Mouse (Mus musculus): ENCODE data around the gene Prss46. TPM values are rescaled to one million over a fixed set of nuclear protein-coding genes. Genes with fewer than 3 reads are reported as not detected.
A peak's percentile ranks its signal among the peaks of the same experiment; 100 is the strongest.

Gene Prss46
- polyA plus RNA-seq, 1 experiment from 2014 or later: not detected

DNA sequence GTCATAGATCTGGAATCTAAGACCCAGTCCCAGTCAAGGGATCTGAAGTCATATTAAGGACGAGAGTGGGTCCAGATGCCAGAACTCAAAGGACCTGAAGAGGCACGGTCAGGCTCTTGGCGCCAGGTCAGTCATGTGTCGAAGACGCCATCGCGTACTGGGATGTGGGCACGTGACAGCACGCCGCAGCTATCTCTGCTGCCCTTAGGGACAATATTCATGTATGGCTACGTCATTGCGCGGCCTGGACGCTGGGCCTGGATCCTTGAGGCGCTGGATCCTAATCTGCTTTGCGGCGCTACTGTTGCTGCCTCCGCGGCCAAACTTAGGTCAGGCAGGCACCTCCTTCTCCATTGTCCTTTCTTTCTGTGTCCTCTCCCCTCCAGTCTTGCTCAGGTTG, 9.9 kb upstream of the Prss46 start, which contains the start of gene Prss45:
Gene Prss45 (plus strand): TSS at position 178 of the 400 bp plus-strand sequence.
- no peaks in the 10 kb centered on the region for H3K9me3 ChIP-seq
- ATAC-seq (ENCODE audit: insufficient read depth, low FRiP score, low read depth): no peak
- no peaks in the 10 kb centered on the region for H3K27me3 ChIP-seq (replicated peaks)
- WGBS: 74% methylated on average over 19 of the region's 19 CpGs
- no peak within 1 kb of the TSS; the same call in 1 of the 2 replicates for H3K4me2 ChIP-seq
- no peak within 1 kb of the TSS for H3K4me3 ChIP-seq (replicated peaks)
- H3K4me1 ChIP-seq: no peaks in the 10 kb centered on the region
- H3K36me3 ChIP-seq: no peaks in the 10 kb centered on the region
- no peak within 1 kb of the TSS for H3K9ac ChIP-seq
- H3K27ac ChIP-seq: no peak within 1 kb of the TSS

DNA sequence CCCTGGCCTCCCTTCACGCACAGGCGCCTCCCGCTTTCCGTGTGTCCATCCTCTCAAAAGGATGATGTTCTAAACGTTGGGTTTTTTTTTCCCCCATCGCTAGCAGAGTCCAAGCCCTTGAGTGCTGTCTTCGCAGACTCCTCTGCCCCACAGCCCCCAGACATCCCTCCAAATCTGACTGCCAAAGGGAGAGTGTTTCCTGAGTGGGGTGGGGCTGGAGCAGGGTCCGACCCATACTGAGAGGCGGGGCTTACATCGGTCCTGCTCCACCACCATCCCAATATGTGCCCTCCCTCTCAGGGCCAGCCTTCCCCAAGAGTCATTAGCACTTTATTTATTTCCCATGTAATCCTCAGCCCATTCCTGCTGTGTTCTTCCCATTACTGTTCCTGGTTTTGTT, 9.3 kb upstream of the Prss46 start:
- H3K4me2 ChIP-seq: no peak overlapping the region; the same call in 1 of the 2 replicates
- no peak for ATAC-seq (ENCODE audit: insufficient read depth, low FRiP score, low read depth)
- H3K4me3 ChIP-seq (replicated peaks): no peak overlapping the region
- no peak overlapping the region for H3K9ac ChIP-seq
- 36% methylated on average over 10 of the region's 10 CpGs for WGBS
- no peaks in the 10 kb centered on the region for H3K9me3 ChIP-seq
- no peaks in the 10 kb centered on the region for H3K4me1 ChIP-seq
- no peak overlapping the region for H3K27ac ChIP-seq
- no peaks in the 10 kb centered on the region for H3K27me3 ChIP-seq (replicated peaks)
- H3K36me3 ChIP-seq: no peaks in the 10 kb centered on the region

- Histone ChIP-seq H3K27ac (no peak overlapping the region), H3K4me1 (no peaks in the 10 kb centered on the region), H3K27me3 (replicated peaks) (no peaks in the 10 kb centered on the region), H3K4me2 (no peak overlapping the region), H3K9me3 (no peaks in the 10 kb centered on the region), H3K36me3 (no peaks in the 10 kb centered on the region), H3K9ac (no peak overlapping the region), H3K4me3 (replicated peaks) (no peak overlapping the region)
- ATAC-seq (ENCODE audit: insufficient read depth, low FRiP score, low read depth): no peak
- 64% methylated on average over 2 of the region's 2 CpGs for WGBS
Measured at GRCm38 (mm10) chr9:110836112-110836511, 8.2 kb upstream of the Prss46 start.

GRCm38 (mm10) chr9:110840905-110841304, 3.4 kb upstream of the Prss46 start:
- ATAC-seq (ENCODE audit: insufficient read depth, low FRiP score, low read depth): no peak

GRCm38 (mm10) chr9:110841438-110841837, 2.9 kb upstream of the Prss46 start:
- H3K27me3 ChIP-seq (replicated peaks): no peaks in the 10 kb centered on the region
- no peak overlapping the region for H3K9ac ChIP-seq
- H3K4me2 ChIP-seq: no peak overlapping the region
- no peak overlapping the region for H3K27ac ChIP-seq
- no peaks in the 10 kb centered on the region for H3K9me3 ChIP-seq
- no peaks in the 10 kb centered on the region for H3K36me3 ChIP-seq
- H3K4me1 ChIP-seq: no peaks in the 10 kb centered on the region
- no peak overlapping the region for H3K4me3 ChIP-seq (replicated peaks)
- no peak for ATAC-seq (ENCODE audit: insufficient read depth, low FRiP score, low read depth)
- 50% methylated on average over 2 of the region's 2 CpGs for WGBS

More at GRCm38 (mm10) chr9:110840905-110841304, 3.4 kb upstream of the Prss46 start:
- WGBS: 81% methylated on average over 6 of the region's 6 CpGs
- Histone ChIP-seq H3K4me1 (no peaks in the 10 kb centered on the region), H3K9ac (no peak overlapping the region), H3K9me3 (no peaks in the 10 kb centered on the region), H3K4me3 (replicated peaks) (no peak overlapping the region), H3K4me2 (no peak overlapping the region), H3K36me3 (no peaks in the 10 kb centered on the region), H3K27me3 (replicated peaks) (no peaks in the 10 kb centered on the region), H3K27ac (no peak overlapping the region)

- 68% methylated on average over 7 of the region's 7 CpGs for WGBS
- no peak overlapping the region for H3K4me3 ChIP-seq (replicated peaks)
Measured at GRCm38 (mm10) chr9:110849162-110849561, 4.9 kb downstream of the Prss46 start.

DNA sequence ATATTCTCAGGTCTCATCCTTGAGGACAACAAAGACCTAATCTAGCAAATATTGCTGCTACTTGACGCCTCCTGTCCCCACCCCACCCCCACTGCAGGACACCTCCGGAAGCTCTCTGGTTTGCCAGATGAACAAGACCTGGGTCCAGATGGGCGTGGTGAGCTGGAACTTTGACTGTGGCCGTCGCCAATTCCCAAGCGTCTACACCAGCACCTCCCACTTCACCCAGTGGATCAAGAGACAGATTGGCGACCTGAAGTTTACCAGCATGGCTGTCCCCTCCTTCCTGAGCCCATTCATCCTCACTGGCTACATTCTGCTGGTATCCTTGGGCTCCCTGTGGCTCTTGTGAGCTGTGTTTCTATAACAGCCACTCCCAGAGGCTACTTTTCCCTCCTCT, 11.6 kb downstream of the Prss46 start:
- H3K36me3 ChIP-seq: no peaks in the 10 kb centered on the region
- 68% methylated on average over 7 of the region's 7 CpGs for WGBS
- H3K27ac ChIP-seq: no peak overlapping the region
- H3K9me3 ChIP-seq: no peaks in the 10 kb centered on the region
- H3K4me2 ChIP-seq: no peak overlapping the region
- H3K4me3 ChIP-seq (replicated peaks): no peak overlapping the region
- H3K4me1 ChIP-seq: peaks cover 5% of the 10 kb centered on the region
- H3K9ac ChIP-seq: no peak overlapping the region
- H3K27me3 ChIP-seq (replicated peaks): peaks cover 8% of the 10 kb centered on the region
- no peak for ATAC-seq (ENCODE audit: insufficient read depth, low FRiP score, low read depth)

More at GRCm38 (mm10) chr9:110849162-110849561, 4.9 kb downstream of the Prss46 start:
- Histone ChIP-seq H3K9ac (no peak overlapping the region), H3K36me3 (no peaks in the 10 kb centered on the region), H3K9me3 (no peaks in the 10 kb centered on the region), H3K4me2 (no peak overlapping the region), H3K27ac (no peak overlapping the region), H3K4me1 (no peaks in the 10 kb centered on the region), H3K27me3 (replicated peaks) (no peaks in the 10 kb centered on the region)
- no peak for ATAC-seq (ENCODE audit: insufficient read depth, low FRiP score, low read depth)

DNA sequence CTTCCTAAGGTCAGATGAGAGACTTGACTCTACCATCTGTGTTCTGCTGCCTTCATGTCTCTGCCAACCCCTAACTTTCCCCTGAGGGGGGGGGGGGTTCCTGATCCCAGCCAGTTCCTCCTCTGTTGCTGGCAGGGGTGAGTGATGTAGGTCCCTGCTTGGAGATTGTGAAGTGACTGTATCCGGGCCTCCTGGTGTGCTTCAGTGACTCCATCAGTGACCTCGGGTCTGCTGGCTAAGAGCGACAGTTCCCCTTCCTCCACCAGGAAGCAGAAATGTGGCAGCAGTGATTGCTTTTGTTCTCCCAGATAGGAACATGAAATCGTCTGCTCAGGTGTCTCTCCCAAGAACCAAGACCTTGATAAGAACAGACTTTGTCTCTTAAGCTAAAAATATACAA, 12.6 kb downstream of the Prss46 start:
- Histone ChIP-seq H3K4me2 (no peak overlapping the region), H3K36me3 (no peaks in the 10 kb centered on the region), H3K27me3 (replicated peaks) (peaks cover 8% of the 10 kb centered on the region), H3K27ac (no peak overlapping the region), H3K4me3 (replicated peaks) (no peak overlapping the region), H3K9ac (no peak overlapping the region), H3K4me1 (peaks cover 5% of the 10 kb centered on the region), H3K9me3 (no peaks in the 10 kb centered on the region)
- ATAC-seq (ENCODE audit: insufficient read depth, low FRiP score, low read depth): no peak
- 36% methylated on average over 4 of the region's 4 CpGs for WGBS

DNA sequence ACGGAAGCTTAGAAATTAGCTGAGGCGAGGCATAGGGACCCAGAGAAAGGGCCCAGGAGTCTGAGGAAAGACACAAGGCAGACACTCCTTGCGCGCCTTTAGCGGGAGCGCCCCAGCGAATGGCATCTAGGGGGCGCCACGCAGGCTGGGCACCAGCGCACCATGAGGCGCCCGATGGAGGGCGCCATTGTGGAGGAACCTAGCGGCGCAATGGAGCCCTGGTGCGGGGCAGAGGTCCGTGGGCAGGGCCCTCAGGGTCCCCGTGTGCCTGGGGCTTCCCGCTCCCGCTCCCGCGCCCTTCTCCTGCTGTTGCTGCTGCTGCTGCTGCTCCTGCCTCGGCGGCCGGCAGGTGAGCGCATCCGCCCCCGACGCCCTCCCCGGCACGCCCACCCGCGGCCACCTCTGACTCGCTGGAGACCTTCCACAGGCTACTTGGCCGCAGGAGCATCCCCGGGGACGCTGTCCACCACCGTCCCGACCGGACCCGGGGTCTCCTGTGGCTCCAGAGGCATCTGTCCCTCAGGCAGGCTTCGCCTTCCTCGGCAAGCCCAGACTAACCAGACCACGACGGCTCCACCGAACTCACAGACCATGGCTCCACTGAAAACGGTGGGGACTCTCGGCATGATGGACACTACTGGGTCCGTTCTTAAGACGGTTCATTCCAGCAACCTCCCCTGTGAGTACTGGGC, 13.6 kb downstream of the Prss46 start, which contains the start of gene Prss50:
Gene Prss50 (plus strand): TSS at position 187 of the 692 bp plus-strand sequence.
- peak; percentile 21; the same call in 1 of the 2 replicates for ATAC-seq (ENCODE audit: insufficient read depth, low FRiP score, low read depth)
- Histone ChIP-seq H3K36me3 (no peaks in the 10 kb centered on the region), H3K27me3 (replicated peaks) (peaks cover 8% of the 10 kb centered on the region), H3K9me3 (no peaks in the 10 kb centered on the region), H3K4me3 (replicated peaks) (peak within 1 kb of the TSS; percentile 24), H3K4me1 (peaks cover 5% of the 10 kb centered on the region), H3K4me2 (peak within 1 kb of the TSS; percentile 55), H3K9ac (no peak within 1 kb of the TSS), H3K27ac (no peak within 1 kb of the TSS)
- WGBS: 12% methylated on average over 49 of the region's 50 CpGs

DNA sequence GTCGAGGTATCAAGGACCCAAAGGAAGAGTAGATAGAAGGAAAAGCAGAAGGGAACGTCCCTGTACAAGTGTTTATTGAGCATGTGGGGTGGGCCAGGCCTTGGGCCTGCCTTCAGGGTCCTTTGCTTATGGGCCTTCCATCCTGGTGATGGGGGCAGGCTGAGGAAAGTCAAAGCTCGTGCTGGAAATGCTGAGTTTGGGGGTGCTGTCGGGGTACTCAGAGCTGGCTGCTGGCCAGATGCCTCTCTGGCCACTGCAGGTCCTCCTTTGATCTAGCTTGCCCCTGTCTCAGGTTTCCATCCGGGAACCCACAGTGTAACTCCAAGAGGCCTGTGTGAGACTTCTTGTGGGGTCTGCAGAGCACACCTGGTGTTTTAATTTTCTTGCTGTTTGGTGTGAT, 14.2 kb downstream of the Prss46 start:
- H3K9ac ChIP-seq: no peak overlapping the region
- peaks cover 8% of the 10 kb centered on the region for H3K27me3 ChIP-seq (replicated peaks)
- peaks cover 5% of the 10 kb centered on the region for H3K4me1 ChIP-seq
- H3K27ac ChIP-seq: no peak overlapping the region
- 44% methylated on average over 5 of the region's 5 CpGs for WGBS
- no peak overlapping the region for H3K4me3 ChIP-seq (replicated peaks)
- H3K36me3 ChIP-seq: no peaks in the 10 kb centered on the region
- no peak overlapping the region for H3K4me2 ChIP-seq
- no peaks in the 10 kb centered on the region for H3K9me3 ChIP-seq
- no peak for ATAC-seq (ENCODE audit: insufficient read depth, low FRiP score, low read depth)

- no peaks in the 10 kb centered on the region for H3K9me3 ChIP-seq
- WGBS: 71% methylated on average over 5 of the region's 5 CpGs
Measured at GRCm38 (mm10) chr9:110858967-110859596, 14.8 kb downstream of the Prss46 start.

GRCm38 (mm10) chr9:110871030-110871429, 26.7 kb downstream of the Prss46 start:
- Histone ChIP-seq H3K4me1 (peaks cover 15% of the 10 kb centered on the region), H3K4me2 (no peak overlapping the region), H3K27ac (no peak overlapping the region), H3K4me3 (replicated peaks) (no peak overlapping the region), H3K36me3 (no peaks in the 10 kb centered on the region), H3K9me3 (no peaks in the 10 kb centered on the region), H3K9ac (no peak overlapping the region), H3K27me3 (replicated peaks) (peaks cover 10% of the 10 kb centered on the region)
- WGBS: 23% methylated on average over 7 of the region's 7 CpGs
- no peak for ATAC-seq (ENCODE audit: insufficient read depth, low FRiP score, low read depth)

More at GRCm38 (mm10) chr9:110858967-110859596, 14.8 kb downstream of the Prss46 start:
- Histone ChIP-seq H3K4me3 (replicated peaks) (no peak overlapping the region), H3K27me3 (replicated peaks) (peaks cover 8% of the 10 kb centered on the region), H3K4me1 (peaks cover 5% of the 10 kb centered on the region), H3K9ac (no peak overlapping the region), H3K4me2 (no peak overlapping the region), H3K36me3 (no peaks in the 10 kb centered on the region), H3K27ac (no peak overlapping the region)
- ATAC-seq (ENCODE audit: insufficient read depth, low FRiP score, low read depth): peak; percentile 19; the same call in 1 of the 2 replicates

Measured in stomach, embryonic 15.5 days (tissue).